Mouse (Mus musculus): ENCODE measurements around the gene Gm5426. TPM values are rescaled to one million over a fixed set of nuclear protein-coding genes. Genes with fewer than 3 reads are reported as not detected.

The Gm5426 gene
- total and polyA plus RNA-seq, 3 experiments: not detected

- no peak for DNase-seq (ENCODE audit: low spot score)
- H3K27me3 ChIP-seq (ENCODE audit: insufficient read depth, low read length): no peaks in the 10 kb centered on the region
- no peak overlapping the region for H3K4me3 ChIP-seq (ENCODE audit: low read depth, low read length)
- ATAC-seq (ENCODE audit: extremely low read depth, insufficient number of reproducible peaks, low FRiP score, poor library complexity, severe bottlenecking): no peak
- H3K4me1 ChIP-seq (ENCODE audit: insufficient read depth, low read depth, low read length): no peaks in the 10 kb centered on the region
- no peaks in the 10 kb centered on the region for H3K36me3 ChIP-seq (replicated peaks)
- H3K9me3 ChIP-seq (replicated peaks): no peaks in the 10 kb centered on the region
- TF ChIP-seq POLR2AphosphoS5 (IDR thresholded peaks at IDR 0.05; ENCODE audit: insufficient replicate concordance, low read depth, low read length): no peak
Measured at GRCm38 (mm10) chr10:96120821-96121220, 15.6 kb upstream of the Gm5426 start.

- Histone ChIP-seq H3K4me3 (ENCODE audit: low read depth, low read length) (no peak overlapping the region), H3K4me1 (ENCODE audit: insufficient read depth, low read depth, low read length) (no peaks in the 10 kb centered on the region), H3K9me3 (replicated peaks) (no peaks in the 10 kb centered on the region), H3K27me3 (ENCODE audit: insufficient read depth, low read length) (no peaks in the 10 kb centered on the region), H3K36me3 (replicated peaks) (no peaks in the 10 kb centered on the region)
- TF ChIP-seq TAL1 (conservative IDR thresholded peaks at IDR 0.05; ENCODE audit: low read depth, low read length) (no peak), POLR2AphosphoS5 (IDR thresholded peaks at IDR 0.05; ENCODE audit: insufficient replicate concordance, low read depth, low read length) (no peak), GATA1 (IDR thresholded peaks at IDR 0.05; ENCODE audit: borderline replicate concordance, low read length) (no peak), CTCF (IDR thresholded peaks at IDR 0.05; ENCODE audit: low read depth, low read length) (no peak), GATA2 (IDR thresholded peaks at IDR 0.05; ENCODE audit: borderline replicate concordance, low read depth, low read length) (no peak)
- ATAC-seq (ENCODE audit: extremely low read depth, insufficient number of reproducible peaks, low FRiP score, poor library complexity, severe bottlenecking): no peak
- no peak for DNase-seq (ENCODE audit: low spot score)
Measured at GRCm38 (mm10) chr10:96121249-96122010, 15.0 kb upstream of the Gm5426 start.

GRCm38 (mm10) chr10:96123885-96124284 is 12.5 kb upstream of the Gm5426 start:
- 0 out of 2 replicates have a peak, but pooled peaks cover under 1% of the 10 kb centered on the region for H3K9me3 ChIP-seq (replicated peaks)
- H3K4me1 ChIP-seq (ENCODE audit: insufficient read depth, low read depth, low read length): no peaks in the 10 kb centered on the region
- no peak overlapping the region for H3K4me3 ChIP-seq (ENCODE audit: low read depth, low read length)
- H3K36me3 ChIP-seq (replicated peaks): no peaks in the 10 kb centered on the region
- ATAC-seq (ENCODE audit: extremely low read depth, insufficient number of reproducible peaks, low FRiP score, poor library complexity, severe bottlenecking) (no peak), DNase-seq (ENCODE audit: low spot score) (no peak)
- H3K27me3 ChIP-seq (ENCODE audit: insufficient read depth, low read length): no peaks in the 10 kb centered on the region
- TF ChIP-seq POLR2AphosphoS5 (IDR thresholded peaks at IDR 0.05; ENCODE audit: insufficient replicate concordance, low read depth, low read length) (no peak), GATA1 (IDR thresholded peaks at IDR 0.05; ENCODE audit: borderline replicate concordance, low read length) (no peak), TAL1 (conservative IDR thresholded peaks at IDR 0.05; ENCODE audit: low read depth, low read length) (no peak), CTCF (IDR thresholded peaks at IDR 0.05; ENCODE audit: low read depth, low read length) (no peak), GATA2 (IDR thresholded peaks at IDR 0.05; ENCODE audit: borderline replicate concordance, low read depth, low read length) (no peak)

- H3K4me1 ChIP-seq (ENCODE audit: insufficient read depth, low read depth, low read length): no peaks in the 10 kb centered on the region
- no peak for ATAC-seq (ENCODE audit: extremely low read depth, insufficient number of reproducible peaks, low FRiP score, poor library complexity, severe bottlenecking)
- no peak for DNase-seq (ENCODE audit: low spot score)
- H3K9me3 ChIP-seq (replicated peaks): peaks cover 4% of the 10 kb centered on the region; the same call in 1 of the 2 replicates
- H3K36me3 ChIP-seq (replicated peaks): no peaks in the 10 kb centered on the region
- H3K4me3 ChIP-seq (ENCODE audit: low read depth, low read length): no peak overlapping the region
- TF ChIP-seq TAL1 (conservative IDR thresholded peaks at IDR 0.05; ENCODE audit: low read depth, low read length) (no peak), GATA1 (IDR thresholded peaks at IDR 0.05; ENCODE audit: borderline replicate concordance, low read length) (no peak), CTCF (IDR thresholded peaks at IDR 0.05; ENCODE audit: low read depth, low read length) (no peak), GATA2 (IDR thresholded peaks at IDR 0.05; ENCODE audit: borderline replicate concordance, low read depth, low read length) (no peak), POLR2AphosphoS5 (IDR thresholded peaks at IDR 0.05; ENCODE audit: insufficient replicate concordance, low read depth, low read length) (no peak)
- no peaks in the 10 kb centered on the region for H3K27me3 ChIP-seq (ENCODE audit: insufficient read depth, low read length)
Measured at GRCm38 (mm10) chr10:96124290-96124689, 12.1 kb upstream of the Gm5426 start.

GRCm38 (mm10) chr10:96125771-96126454 is 10.5 kb upstream of the Gm5426 start:
- no peak for DNase-seq (ENCODE audit: low spot score)
- Histone ChIP-seq H3K4me3 (ENCODE audit: low read depth, low read length) (no peak overlapping the region), H3K4me1 (ENCODE audit: insufficient read depth, low read depth, low read length) (no peaks in the 10 kb centered on the region), H3K9me3 (replicated peaks) (peaks cover 5% of the 10 kb centered on the region; the same call in 1 of the 2 replicates), H3K36me3 (replicated peaks) (no peaks in the 10 kb centered on the region), H3K27me3 (ENCODE audit: insufficient read depth, low read length) (no peaks in the 10 kb centered on the region)
- TF ChIP-seq GATA1 (IDR thresholded peaks at IDR 0.05; ENCODE audit: borderline replicate concordance, low read length) (no peak), GATA2 (IDR thresholded peaks at IDR 0.05; ENCODE audit: borderline replicate concordance, low read depth, low read length) (no peak), POLR2AphosphoS5 (IDR thresholded peaks at IDR 0.05; ENCODE audit: insufficient replicate concordance, low read depth, low read length) (no peak), CTCF (IDR thresholded peaks at IDR 0.05; ENCODE audit: low read depth, low read length) (no peak), TAL1 (conservative IDR thresholded peaks at IDR 0.05; ENCODE audit: low read depth, low read length) (no peak)
- no peak for ATAC-seq (ENCODE audit: extremely low read depth, insufficient number of reproducible peaks, low FRiP score, poor library complexity, severe bottlenecking)

- Histone ChIP-seq H3K36me3 (replicated peaks) (no peaks in the 10 kb centered on the region), H3K4me3 (ENCODE audit: low read depth, low read length) (no peak overlapping the region), H3K9me3 (replicated peaks) (peaks cover 5% of the 10 kb centered on the region; the same call in 1 of the 2 replicates), H3K27me3 (ENCODE audit: insufficient read depth, low read length) (no peaks in the 10 kb centered on the region), H3K4me1 (ENCODE audit: insufficient read depth, low read depth, low read length) (no peaks in the 10 kb centered on the region)
- DNase-seq (ENCODE audit: low spot score) (no peak), ATAC-seq (ENCODE audit: extremely low read depth, insufficient number of reproducible peaks, low FRiP score, poor library complexity, severe bottlenecking) (no peak)
- TF ChIP-seq CTCF (IDR thresholded peaks at IDR 0.05; ENCODE audit: low read depth, low read length): no peak
- no peak for TF ChIP-seq GATA1 (IDR thresholded peaks at IDR 0.05; ENCODE audit: borderline replicate concordance, low read length)
- TF ChIP-seq GATA2 (IDR thresholded peaks at IDR 0.05; ENCODE audit: borderline replicate concordance, low read depth, low read length): no peak
- no peak for TF ChIP-seq TAL1 (conservative IDR thresholded peaks at IDR 0.05; ENCODE audit: low read depth, low read length)
- no peak for TF ChIP-seq POLR2AphosphoS5 (IDR thresholded peaks at IDR 0.05; ENCODE audit: insufficient replicate concordance, low read depth, low read length)
Measured at GRCm38 (mm10) chr10:96129213-96129612, 7.2 kb upstream of the Gm5426 start.

All from G1E (cell line).